Mouse (Mus musculus) midbrain, embryonic 10.5 days (tissue): ENCODE measurements around the gene S100z. TPM values are rescaled to one million over a fixed set of nuclear protein-coding genes. Genes with fewer than 3 reads are reported as not detected.

ENCODE experiments used
- DNase-seq: peaks from one replicate; pipeline ENCODE4 v3.0.0-alpha.2; 2017; ENCODE audit warnings: low spot score
- H3K27ac ChIP-seq: fragments of 300-500 bp; sonication (generic); replicated peaks from 2 replicates; pipeline ENCODE4 v1.5.1; 2016; ENCODE audit warnings: mild to moderate bottlenecking
- H3K27me3 ChIP-seq: fragments of 300-500 bp; sonication (generic); 2 replicates; pipeline ENCODE4 v1.6.1; 2016; ENCODE audit warnings: low read depth, mild to moderate bottlenecking; ENCODE audit not compliant: poor library complexity, severe bottlenecking
- H3K36me3 ChIP-seq: fragments of 300-500 bp; sonication (generic); 2 replicates; pipeline ENCODE4 v1.6.1; 2016; ENCODE audit warnings: mild to moderate bottlenecking, moderate library complexity
- H3K4me1 ChIP-seq: fragments of 300-500 bp; sonication (generic); 2 replicates; pipeline ENCODE4 v1.6.1; 2016
- H3K4me3 ChIP-seq: fragments of 300-500 bp; sonication (generic); 2 replicates; pipeline ENCODE4 v1.5.1; 2016; ENCODE audit warnings: mild to moderate bottlenecking, moderate library complexity
- H3K9me3 ChIP-seq: fragments of 300-500 bp; sonication (generic); replicated peaks from 2 replicates; pipeline ENCODE4 v1.6.1; 2016; ENCODE audit warnings: mild to moderate bottlenecking
- WGBS: fragments of 180-500 bp; shearing (Covaris S2); methylation state at CpG from one replicate; pipeline ENCODE4 v1.1.7; 2016; 5-methylcytosine and 5-hydroxymethylcytosine counted together
- polyA plus RNA-seq: library from polyadenylated mRNA; unstranded; fragments of >200 nt; fragmentation: Nextera tagmentation; extraction: Ambion mirVana; gene quantifications from 2 replicates; pipeline ENCODE4 v1.2.1, GENCODE M21; 2016

The S100z gene
- polyA plus RNA-seq, 1 experiment from 2014 or later, result not detected

- H3K27ac ChIP-seq, result no peak overlapping the region
- H3K9me3 ChIP-seq, result no peaks in the 10 kb centered on the region
- DNase-seq, result no peak
- H3K4me3 ChIP-seq, result peak overlapping the region; percentile 62
- 32% methylated on average over 4 of the region's 4 CpGs for WGBS
- H3K36me3 ChIP-seq, result no peaks in the 10 kb centered on the region
- peaks cover 21% of the 10 kb centered on the region for H3K4me1 ChIP-seq
- peaks cover 57% of the 10 kb centered on the region for H3K27me3 ChIP-seq
Measured at GRCm38 (mm10) chr13:95442901-95443300, 35.6 kb downstream of the S100z start.

- Histone ChIP-seq H3K9me3 (no peaks in the 10 kb centered on the region), H3K27me3 (peaks cover 39% of the 10 kb centered on the region), H3K27ac (no peak overlapping the region), H3K4me3 (no peak overlapping the region), H3K36me3 (no peaks in the 10 kb centered on the region), H3K4me1 (peaks cover 17% of the 10 kb centered on the region)
- no peak for DNase-seq
- 88% methylated on average over 5 of the region's 5 CpGs for WGBS
Measured at GRCm38 (mm10) chr13:95439569-95439968, 39.0 kb downstream of the S100z start.

- Histone ChIP-seq H3K36me3 (no peaks in the 10 kb centered on the region), H3K4me1 (peaks cover 7% of the 10 kb centered on the region), H3K27me3 (no peaks in the 10 kb centered on the region), H3K4me3 (no peak overlapping the region), H3K9me3 (no peaks in the 10 kb centered on the region), H3K27ac (no peak overlapping the region)
- DNase-seq, result no peak
- 92% methylated on average over 10 of the region's 10 CpGs for WGBS
Measured at GRCm38 (mm10) chr13:95431760-95432159, 46.8 kb downstream of the S100z start.

- DNase-seq, result no peak
- H3K4me1 ChIP-seq, result peaks cover 13% of the 10 kb centered on the region
- H3K9me3 ChIP-seq, result no peaks in the 10 kb centered on the region
- H3K27me3 ChIP-seq, result no peaks in the 10 kb centered on the region
- no peaks in the 10 kb centered on the region for H3K36me3 ChIP-seq
- 90% methylated on average over 3 of the region's 3 CpGs for WGBS
- no peak overlapping the region for H3K27ac ChIP-seq
- H3K4me3 ChIP-seq, result no peak overlapping the region
Measured at GRCm38 (mm10) chr13:95427499-95427898, 51.0 kb downstream of the S100z start.

Other genes starting within 250 kb of the S100z start
- 1.3 and 1.5 TPM in 2 replicates for gene Pde8b, start 228.4 kb downstream of the S100z start, polyA plus RNA-seq
- 47.6 and 56.1 TPM in 2 replicates for gene Zbed3, start 155.1 kb downstream of the S100z start, polyA plus RNA-seq
- 41.0 and 41.9 TPM in 2 replicates for gene Aggf1, start 103.4 kb downstream of the S100z start, polyA plus RNA-seq
- 1.4 and 1.8 TPM in 2 replicates for gene Crhbp, start 33.8 kb downstream of the S100z start, polyA plus RNA-seq
- gene F2rl1, start 46.5 kb upstream of the S100z start, polyA plus RNA-seq, result 0.15 and 0.31 TPM in 2 replicates
- 117 and 122 TPM in 2 replicates for gene F2r, start 139.8 kb upstream of the S100z start, polyA plus RNA-seq
- 1.5 and 2.3 TPM in 2 replicates for gene F2rl2, start 218.1 kb upstream of the S100z start, polyA plus RNA-seq